Mouse (Mus musculus) gastrocnemius, postnatal 10 days (tissue): ENCODE data around the gene Cyp2r1. TPM values are rescaled to one million over a fixed set of nuclear protein-coding genes. Genes with fewer than 3 reads are reported as not detected.
A peak's percentile ranks its signal among the peaks of the same experiment; 100 is the strongest.
"Not testable (repeated sequence)": the region's sequence is repeated elsewhere in the genome, so short reads cannot be mapped to it uniquely, and the experiment has no call there.

Experiments
- DNase-seq: peaks from one replicate; pipeline ENCODE4 v3.0.0; 2021; ENCODE audit warnings: mixed read lengths
- long read RNA-seq, 2 experiments: library from polyadenylated mRNA; stranded (forward); transcript quantifications; one replicate each; pipeline ENCODE4 v2.0.0; 2021
- total RNA-seq, 2 experiments: library from RNA; stranded (reverse); gene quantifications; 2 replicates each; pipeline ENCODE4 v1.2.3; 2021

Gene Cyp2r1
- 1 to 10 TPM in 1 of 2 experiments, under 1 TPM in 1; 0.75 to 1.2 TPM for total RNA-seq
- long read RNA-seq, experiment 1: 0 reads
- long read RNA-seq, experiment 2: 0 reads

- DNase-seq: peak; percentile 86
These were observed at the start of gene Cyp2r1 for GRCm38 (mm10) chr7:114562531-114563241. TSS of gene Cyp2r1 (minus strand) at chr7:114562972.

GRCm38 (mm10) chr7:114594391-114594790 is 31.6 kb upstream of the Cyp2r1 start:
- not testable (repeated sequence) for DNase-seq

GRCm38 (mm10) chr7:114582441-114582840 is 19.7 kb upstream of the Cyp2r1 start:
- no peak for DNase-seq

- DNase-seq: no peak
These were observed 18.4 kb upstream of the Cyp2r1 start for GRCm38 (mm10) chr7:114581200-114581599.

- DNase-seq: peak; percentile 54
These were observed 17.7 kb upstream of the Cyp2r1 start for GRCm38 (mm10) chr7:114580426-114580825.

- no peak for DNase-seq
These were observed 14.9 kb upstream of the Cyp2r1 start for GRCm38 (mm10) chr7:114577665-114578064.

- no peak for DNase-seq
These were observed 14.2 kb upstream of the Cyp2r1 start for GRCm38 (mm10) chr7:114576931-114577330.

- not testable (repeated sequence) for DNase-seq
These were observed 11.1 kb upstream of the Cyp2r1 start for GRCm38 (mm10) chr7:114573866-114574265.

- DNase-seq: no peak
These were observed 26.6 kb downstream of the Cyp2r1 start for GRCm38 (mm10) chr7:114536179-114536578.

- no peak for DNase-seq
These were observed 36.5 kb downstream of the Cyp2r1 start for GRCm38 (mm10) chr7:114526245-114526644.

GRCm38 (mm10) chr7:114520122-114520521 is 42.6 kb downstream of the Cyp2r1 start:
- DNase-seq: no peak

- DNase-seq: no peak
These were observed 53.9 kb downstream of the Cyp2r1 start for GRCm38 (mm10) chr7:114508879-114509278.

Other genes starting within 250 kb of the Cyp2r1 start
- gene Pde3b, start 147.7 kb downstream of the Cyp2r1 start, total RNA-seq: 1 to 10 TPM; 7.1 to 8.6 TPM
- not detected for gene Calca, start 73.4 kb upstream of the Cyp2r1 start, total RNA-seq
- not detected for gene Calcb, start 155.7 kb upstream of the Cyp2r1 start, total RNA-seq
- 1 to 10 TPM; 3.9 to 6.1 TPM for gene Insc, start 180.7 kb upstream of the Cyp2r1 start, total RNA-seq